Mouse (Mus musculus) regulatory T cell (primary cell): ENCODE measurements around the gene Celsr1.

Experiments used
- in situ Hi-C: fragments of 300-600 bp; cut with MboI, MseI; formaldehyde crosslinking; loops from one replicate; pipeline ENCODE4 v1.15.1; 2025; ENCODE audit warnings: high pct_unique_total_duplicates

Celsr1 gene

DNA sequence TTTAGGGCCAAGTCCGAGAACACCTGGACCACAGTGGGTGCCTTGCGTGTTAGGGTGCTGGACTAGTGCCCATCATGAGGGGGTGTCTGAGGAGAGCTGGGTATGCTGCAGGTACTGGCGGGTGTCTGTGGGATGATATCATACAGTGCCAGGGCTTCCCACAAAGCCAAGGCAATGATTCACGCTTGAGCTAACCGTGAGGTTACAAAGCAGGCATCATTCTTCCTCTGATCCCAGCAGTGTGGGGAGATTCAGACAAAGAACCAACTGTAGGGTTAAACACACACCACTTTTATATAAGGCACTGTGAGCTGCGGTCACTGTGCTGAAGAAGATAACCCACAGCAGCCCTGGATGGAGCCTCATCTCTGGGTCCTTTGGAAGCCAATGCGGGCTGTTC lies 67.5 kb downstream of the Celsr1 start:
- in situ Hi-C loops: no loop called here

DNA sequence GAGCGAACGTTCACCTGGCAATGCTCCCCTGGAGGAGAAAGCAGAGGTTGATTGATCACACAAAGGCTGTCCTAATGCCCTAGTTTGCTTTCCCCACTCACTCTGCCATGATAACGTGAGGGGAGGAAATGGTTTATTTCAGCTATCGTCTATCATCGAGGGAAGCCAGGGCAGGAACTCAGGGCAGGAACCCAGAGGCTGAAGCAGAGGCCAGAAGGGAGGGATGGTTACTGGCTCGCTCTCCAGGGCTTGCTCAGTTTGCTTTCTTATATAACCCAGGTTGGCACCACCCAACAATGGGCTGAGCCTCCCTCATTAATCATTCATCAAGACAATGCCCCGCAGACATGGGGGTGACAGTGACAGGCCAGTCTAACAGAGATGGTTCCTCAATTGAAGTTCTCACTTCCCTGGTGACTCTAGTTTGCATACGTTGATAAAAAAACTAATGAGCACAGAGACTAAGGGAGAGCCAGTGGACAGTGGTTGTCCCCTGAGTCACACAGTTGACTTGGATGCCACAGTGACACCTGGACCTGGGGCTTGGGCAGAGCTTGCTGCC lies 70.2 kb downstream of the Celsr1 start:
- in situ Hi-C loops: no loop called here

DNA sequence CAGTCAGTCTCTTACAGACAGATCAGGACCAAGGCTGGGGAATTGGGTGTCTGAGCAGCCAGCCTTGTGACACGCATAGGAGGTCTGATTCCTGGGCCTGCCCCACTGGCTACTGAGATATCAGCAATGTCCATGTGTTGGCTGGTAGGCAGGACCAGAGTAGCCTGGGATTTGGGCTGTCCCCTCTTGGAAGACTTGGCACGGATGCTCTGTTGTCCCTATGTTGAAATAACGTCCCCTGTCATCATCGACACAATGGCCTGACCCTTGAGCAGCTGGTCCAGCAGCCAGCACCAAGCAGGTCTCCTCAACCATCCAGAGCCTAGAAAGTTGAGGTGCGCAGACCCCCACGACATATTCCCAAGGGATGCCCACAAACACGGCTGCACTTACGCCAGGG lies 70.9 kb downstream of the Celsr1 start:
- in situ Hi-C loops: no loop called here

DNA sequence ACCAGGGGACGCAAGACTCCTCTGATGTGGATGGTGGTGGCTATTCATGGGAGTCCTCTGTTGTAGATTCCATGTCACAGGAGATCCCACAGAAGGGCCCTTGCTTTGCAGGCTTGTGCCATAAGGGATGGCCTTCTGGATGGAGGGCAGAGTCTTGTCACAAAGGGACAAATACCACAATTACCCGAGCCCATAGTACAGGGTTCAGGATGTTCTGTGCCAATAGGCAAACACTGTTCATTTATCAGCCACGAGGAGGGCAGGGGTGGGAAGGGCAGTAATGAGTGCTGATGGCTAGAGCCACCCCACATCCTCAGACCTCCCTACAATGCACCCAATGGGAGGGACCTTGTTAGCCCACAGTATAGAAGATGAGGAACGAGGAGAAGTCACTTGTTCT lies 71.9 kb downstream of the Celsr1 start:
- in situ Hi-C loops: no loop called here

DNA sequence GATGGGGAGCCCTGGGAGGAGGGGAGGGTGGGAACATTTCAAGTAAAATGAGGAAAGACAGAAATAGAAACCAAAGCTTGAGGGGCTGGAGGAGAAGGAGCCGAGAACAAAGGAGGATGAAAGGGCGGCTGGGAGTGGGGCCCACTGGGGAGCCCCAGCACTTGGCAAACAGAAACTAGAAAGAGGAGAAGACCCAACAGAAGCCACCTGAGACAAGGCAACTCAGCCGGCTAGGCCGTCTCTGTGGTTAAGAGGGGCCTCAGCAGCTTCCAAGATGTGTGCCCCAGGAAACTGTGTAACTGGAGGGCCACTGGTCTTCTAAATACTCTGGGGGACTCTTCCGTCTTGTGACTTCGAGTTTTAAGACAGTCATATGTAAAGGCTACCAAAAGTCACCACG lies 72.4 kb downstream of the Celsr1 start:
- in situ Hi-C loops: no loop called here

DNA sequence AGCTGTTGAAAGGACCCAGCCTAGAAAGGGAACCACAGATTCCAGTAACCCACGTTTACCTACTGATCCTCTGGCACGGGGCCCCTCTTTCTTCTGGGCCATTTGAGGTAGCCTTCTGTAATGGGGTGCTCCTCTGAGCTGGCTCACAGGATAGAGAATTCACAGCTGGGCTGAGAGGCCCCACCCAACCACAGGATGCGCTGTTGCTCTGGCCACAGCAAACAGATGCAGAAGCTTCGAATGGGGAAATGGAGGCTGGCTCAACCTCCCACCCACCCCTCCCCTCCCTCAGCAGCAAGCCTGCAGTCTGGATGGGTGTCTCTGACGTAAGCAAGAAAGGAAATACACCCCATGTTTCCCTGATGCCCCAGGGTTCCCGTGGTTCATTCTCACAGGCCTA lies 77.4 kb downstream of the Celsr1 start:
- in situ Hi-C loops: no loop called here

DNA sequence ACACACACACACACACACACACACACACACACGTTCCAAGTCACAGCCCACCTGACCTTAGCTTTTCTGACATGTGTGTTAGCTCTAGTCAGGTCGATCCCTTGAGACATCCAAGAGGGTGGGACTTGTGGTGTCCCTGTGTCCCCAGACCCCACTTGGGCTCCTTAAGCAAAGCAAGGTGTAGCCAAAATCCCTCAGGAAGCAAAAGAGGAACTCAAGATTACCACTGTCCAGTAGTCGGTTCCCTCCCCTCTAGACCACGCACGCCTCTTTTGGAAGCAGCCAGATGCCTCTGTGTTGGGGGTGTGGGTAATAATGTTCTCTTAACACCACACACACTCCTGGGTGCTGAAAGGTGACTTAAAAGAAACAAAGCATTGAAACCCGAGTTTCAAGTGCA lies 80.1 kb downstream of the Celsr1 start:
- in situ Hi-C loops: no loop called here

DNA sequence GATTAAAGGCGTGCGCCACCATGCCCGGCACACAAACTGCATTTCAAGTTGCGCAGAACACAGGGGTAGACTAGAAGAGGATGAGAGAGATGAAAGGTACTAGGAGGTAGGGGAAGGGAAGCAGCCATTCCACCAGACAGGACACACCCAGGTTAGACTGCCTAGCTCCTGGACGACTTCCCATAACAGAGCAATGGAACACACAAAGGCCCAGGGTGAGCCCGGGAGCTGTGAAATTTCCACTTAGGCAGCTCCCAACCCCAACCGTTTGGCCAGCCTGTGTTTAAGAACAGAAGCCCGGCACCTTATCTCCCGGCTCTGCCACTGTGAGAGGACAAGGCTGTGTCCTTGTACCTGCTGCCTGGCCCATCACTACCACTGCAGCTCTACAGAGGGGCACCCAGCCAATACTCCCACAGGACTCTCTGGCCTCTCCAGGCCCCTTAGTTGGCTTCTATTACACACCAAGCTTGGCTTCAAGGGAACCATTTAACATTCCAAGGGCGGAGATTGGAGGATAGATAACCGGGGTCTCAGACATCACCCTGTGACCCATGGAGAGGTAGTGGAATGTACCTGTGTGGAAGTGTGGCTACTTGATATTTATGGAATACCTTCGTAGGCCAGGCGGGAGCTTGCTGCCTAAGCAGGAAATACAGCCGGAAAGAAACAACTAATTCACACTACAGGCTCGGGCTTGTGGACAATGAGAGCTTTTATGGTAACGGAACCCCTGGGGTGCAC lies 84.0 kb downstream of the Celsr1 start:
- in situ Hi-C loops: no loop called here

DNA sequence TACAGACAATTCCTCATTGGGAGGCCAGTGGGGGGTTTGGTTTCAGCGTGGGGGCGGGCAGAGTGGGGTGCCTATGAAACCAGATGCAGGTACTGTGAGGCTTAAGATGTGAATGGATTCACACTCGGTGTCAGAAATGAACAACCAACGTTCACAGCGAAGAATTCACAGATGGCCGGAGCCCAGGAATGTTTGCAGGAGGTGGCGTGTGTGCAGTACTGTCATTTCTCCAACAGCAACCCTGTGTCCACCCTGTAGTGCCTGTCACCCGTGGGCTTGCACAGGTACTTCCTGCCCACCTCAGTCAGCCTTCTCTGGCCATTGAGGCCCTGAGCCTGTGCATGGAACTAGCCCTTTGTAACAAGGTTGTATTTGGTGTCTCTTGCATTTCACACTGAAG lies 85.6 kb downstream of the Celsr1 start:
- in situ Hi-C loops: no loop called here

DNA sequence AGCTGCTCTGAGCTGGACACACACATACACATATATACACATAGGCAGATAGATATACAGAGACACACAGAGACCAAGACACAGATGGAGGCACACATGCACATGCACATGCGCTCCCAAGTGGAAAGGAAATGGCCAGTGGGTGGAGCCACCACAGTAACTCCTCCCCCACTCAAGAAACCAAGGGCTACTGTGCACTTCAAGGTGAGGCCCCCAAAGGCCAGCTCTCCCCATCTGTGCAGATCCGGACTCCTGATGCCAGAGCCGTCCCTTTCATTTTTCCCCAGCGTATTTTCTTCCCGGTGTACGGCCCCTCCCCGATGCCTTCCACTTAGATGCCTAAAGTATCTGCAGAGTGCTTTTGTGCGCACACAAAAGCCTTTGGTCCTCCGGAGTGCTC lies 86.0 kb downstream of the Celsr1 start:
- in situ Hi-C loops: no loop called here

DNA sequence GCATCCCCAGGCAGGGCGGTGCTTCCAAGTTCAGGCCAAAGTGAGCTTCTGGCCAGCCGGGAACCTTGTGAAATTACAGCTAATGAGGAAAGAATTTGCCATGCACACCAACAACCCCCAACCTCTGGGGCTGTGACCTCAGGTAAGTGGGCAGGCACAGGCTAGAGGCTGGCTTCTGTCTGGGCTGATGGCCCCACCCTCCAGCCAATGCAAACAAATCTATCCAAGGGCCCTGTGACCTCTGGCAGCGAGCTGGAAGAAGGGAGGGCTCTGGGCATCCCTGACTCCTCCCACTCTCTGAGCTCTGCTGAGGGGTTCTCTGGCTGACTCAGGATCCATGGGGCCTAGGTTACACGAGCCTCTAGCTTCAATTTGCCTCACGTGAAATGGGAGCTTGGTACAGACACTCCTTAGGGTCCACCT lies 97.9 kb downstream of the Celsr1 start:
- in situ Hi-C loops: no loop called here

DNA sequence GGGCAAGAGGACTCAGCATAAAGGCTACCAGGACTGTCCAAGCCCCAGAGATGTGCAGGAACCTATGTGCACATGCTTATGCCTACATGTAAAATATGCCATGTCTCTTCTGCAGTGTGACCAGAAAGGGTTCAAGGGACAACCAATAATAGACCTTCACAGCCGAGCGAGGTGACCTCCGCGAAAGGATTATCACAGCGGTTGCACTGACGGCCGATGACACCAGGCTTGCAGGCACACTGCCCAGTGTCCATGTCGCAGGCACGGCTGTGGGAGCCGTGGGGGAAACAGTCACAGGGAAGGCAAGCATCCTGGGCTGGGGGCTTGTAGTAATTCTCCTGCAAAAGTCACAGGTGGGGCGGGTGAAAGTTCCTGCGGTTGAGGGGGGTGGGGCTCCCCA lies 105.4 kb downstream of the Celsr1 start:
- in situ Hi-C loops: no loop called here

DNA sequence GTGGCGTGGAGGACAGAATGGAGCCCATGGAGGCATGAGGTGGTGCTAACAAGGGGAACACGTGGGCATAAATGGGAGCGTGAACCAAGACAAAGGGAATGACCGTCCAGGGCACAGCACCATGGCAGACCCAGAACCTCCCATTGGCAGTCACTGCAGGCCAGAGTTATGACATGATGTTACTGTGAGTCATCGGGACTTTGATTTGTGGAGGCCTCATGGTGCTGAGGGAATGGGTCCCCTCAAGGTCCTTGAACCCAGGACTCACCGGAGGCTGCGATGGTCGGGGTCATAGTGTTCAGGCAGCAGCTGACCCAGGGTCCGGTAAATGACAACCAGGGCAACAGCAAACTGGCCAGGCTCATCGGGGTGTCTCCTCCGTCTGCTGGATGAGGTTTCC lies 111.7 kb downstream of the Celsr1 start:
- in situ Hi-C loops: no loop called here

DNA sequence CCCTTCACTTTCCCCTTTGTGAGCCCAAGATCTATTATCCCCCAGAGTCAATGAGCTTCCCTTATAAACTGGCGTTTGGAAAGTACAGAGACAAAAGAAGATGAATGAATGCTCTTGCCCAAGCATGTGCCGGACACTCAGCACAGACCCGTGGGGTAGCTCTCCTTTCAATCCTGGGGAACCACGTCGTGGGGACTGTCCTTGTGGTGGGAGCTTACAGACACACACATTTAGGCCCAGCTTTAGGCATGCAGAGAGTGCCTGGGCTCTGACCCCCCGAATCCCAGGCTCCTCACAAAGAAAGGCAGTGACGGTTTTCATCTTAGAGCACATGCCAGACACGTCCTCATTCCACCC lies 113.7 kb downstream of the Celsr1 start:
- in situ Hi-C loops: no loop called here

DNA sequence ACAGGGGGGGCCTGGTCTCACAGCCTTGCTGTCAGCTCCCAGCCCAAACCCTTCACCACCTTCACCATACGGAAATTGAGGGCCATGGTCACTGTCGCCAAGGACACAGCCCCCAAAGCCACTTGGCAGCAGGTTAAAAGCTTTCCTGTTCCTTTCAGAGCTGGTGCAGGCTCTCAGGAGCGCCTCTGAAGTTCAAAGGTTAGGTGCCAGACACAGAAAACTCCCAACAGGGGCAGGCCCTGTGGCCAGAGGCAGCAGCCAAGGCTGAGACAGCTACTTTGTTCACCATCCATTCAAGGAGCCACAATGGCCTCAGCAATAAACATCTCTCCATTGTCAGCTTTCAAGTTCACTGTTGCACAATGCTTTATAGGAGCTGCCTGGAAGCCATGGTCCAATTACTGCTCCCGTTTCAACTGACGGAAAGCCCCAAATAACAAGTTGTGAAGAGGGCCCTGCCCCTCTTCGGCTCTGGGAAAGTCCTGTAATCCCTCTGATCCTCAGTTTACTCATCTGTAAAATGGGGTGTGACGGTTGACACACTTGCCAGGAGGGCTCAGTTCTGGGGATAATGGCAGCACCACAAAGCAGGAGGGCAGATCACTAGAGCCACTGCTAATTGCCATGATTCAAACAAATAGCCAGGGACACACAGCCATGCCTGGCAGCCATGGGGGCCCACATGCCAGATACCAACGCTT lies 114.2 kb downstream of the Celsr1 start:
- in situ Hi-C loops: no loop called here

DNA sequence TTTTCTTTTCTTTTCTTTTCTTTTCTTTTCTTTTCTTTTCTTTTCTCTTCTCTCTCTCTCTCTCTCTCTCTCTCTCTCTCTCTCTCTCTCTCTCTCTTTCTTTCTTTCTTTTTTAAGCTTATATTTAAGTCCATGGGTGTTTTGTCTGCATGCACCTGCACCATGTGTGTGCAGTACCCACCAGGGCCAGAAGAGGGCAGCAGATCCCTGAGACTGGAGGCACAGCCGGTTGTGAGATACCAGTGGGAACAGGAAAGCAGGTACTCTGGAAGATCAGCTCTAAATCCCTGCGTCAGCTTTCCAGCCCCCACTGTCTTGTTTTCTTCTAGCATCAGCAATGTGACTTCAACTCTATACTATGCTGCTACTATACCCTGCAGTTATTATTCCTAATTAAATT lies 120.0 kb downstream of the Celsr1 start:
- in situ Hi-C loops: loop anchor here (5.0 kb wide), 2 partner anchors 124 to 214 kb away; no protein-coding TSS in a partner anchor

DNA sequence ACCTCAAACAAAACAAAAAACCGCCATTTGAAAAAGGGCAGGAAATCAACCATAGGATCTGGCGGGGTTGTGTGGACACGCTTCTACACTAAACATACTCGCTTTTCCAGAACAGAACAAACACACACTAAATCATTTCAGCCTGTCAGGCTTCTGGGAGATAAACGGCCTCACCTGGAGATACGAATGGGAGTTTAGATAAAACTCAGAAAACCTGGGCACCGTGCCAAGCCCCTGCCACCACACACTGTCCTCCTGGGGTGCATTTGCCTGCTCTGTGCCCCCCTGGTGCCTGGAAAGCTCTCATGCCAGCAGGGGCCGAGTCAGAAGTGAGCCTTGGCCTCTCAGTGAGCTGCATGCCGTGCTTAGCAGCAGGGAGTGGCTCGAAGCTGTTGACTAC lies 123.6 kb downstream of the Celsr1 start:
- in situ Hi-C loops: loop anchor here (5.0 kb wide), 2 partner anchors 127 to 217 kb away; no protein-coding TSS in a partner anchor

DNA sequence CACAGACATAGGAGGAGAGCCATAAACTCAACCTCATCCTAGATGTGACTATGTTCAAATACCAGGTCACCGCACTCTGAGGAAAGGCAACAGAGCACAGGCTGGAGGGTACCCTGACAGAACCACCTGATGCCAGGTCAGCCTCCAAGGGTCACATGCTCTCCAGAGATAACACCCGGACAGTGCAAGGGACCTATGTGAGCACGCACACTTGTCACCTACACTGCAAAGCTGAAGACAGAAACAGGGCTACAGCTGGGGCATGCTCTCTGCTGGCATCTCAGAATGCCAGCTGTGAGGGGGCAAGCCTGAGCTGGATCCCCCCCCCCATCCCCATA lies 124.1 kb downstream of the Celsr1 start:
- in situ Hi-C loops: no loop called here

DNA sequence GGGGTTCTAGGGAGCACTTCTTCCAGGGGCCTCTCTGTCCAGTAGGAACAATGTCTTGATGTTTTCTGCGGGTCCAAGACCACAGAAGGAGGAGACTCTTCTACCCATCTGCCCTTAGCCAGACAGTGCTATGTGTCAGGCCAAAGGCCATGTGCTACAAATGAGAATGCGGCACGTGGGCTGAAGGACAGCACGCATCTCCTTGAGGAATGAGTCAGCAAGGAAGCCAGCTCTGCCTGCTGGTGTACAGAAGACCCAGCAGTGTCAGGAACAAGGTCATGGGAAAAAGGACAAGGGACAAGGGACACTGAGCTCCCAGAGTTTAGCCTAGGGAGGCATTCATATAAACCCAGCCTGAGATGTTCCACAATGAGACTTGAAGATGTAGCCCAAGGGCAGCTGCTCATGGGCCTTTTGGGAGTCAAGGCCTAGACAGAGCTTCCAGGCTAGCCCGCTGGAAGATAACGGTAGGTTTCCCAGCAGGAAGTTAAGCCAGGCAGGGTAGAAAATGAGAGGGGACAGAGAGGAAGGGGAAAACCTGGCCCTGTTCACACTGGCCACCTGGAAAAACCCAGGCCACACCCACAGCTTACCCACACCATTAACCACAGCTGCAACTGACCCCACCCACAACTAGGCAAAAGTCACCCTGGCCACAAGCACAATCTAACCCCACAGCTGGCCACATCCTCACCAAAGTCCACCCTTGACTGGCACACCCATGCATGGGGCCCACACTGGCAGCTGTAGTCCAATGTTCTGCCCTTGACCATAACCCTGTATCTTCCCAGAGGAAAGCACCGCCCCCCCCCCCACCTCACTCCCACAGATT lies 124.7 kb downstream of the Celsr1 start:
- in situ Hi-C loops: no loop called here

DNA sequence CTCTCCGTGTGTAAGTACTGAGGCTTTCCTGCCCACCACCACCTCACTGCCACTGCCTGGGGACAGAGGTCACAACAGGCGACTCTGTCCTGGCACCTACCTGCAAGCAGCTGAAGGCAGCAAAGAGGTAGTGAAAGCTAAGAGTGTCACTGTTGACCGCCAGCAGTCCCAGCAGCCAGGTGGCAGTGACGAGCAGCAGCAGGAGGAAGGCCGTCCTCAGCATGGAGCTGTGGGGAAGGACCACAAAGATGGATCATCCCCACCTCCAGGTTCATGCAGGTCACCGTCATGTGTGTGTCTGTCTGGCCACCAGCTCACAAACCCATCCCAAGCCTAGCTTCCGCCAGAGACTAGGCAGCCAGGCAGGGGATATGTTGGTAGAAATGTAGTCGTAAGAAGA lies 129.8 kb downstream of the Celsr1 start:
- in situ Hi-C loops: no loop called here

DNA sequence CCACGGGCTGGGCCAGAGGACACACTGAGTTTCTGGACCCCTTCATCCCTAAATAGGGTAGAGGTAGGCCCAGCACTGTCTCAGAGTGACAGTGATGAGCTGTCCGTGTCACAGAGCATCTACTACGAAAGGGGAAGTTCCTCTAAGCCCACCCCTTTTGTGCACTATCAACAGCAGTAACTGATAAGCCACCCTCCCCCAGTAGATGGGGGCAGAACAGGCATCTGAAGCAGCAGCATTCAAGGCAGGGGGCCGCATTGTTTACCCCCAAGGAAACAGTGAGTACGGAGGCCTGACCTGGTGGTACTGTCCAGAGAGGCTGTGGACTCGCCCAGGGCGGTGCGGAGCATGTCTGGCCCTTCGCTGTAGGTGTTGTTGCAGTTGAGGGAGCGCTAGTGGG lies 131.1 kb downstream of the Celsr1 start:
- in situ Hi-C loops: no loop called here

DNA sequence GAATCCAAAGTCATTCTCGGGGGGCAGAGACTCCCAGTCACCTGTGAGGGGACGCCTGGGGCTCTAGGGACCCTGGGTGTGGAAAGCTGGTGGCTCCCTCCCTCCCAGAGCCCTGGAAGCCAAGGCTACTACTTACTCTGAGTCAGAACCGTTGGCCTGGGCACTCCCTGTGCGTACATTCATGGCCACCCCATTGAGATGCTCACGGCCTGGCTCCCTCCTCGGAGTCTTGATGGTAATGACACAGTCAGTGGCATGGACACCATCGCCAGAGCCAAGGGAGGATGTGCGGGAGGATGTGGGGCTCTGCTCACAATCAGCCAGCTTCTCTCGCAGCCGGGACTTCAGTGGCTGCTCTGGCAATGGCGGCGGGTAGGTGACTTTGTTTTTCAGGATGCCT lies 132.8 kb downstream of the Celsr1 start:
- in situ Hi-C loops: no loop called here
